Mouse (Mus musculus) olfactory bulb, adult 2 months (tissue): ENCODE results near the gene Akr1c13.

Experiments
- CTCF ChIP-seq: fragments of 200-500 bp; IDR thresholded peaks from 2 replicates; pipeline ENCODE4 v1.5.1; 2012; ENCODE audit warnings: low read depth, mild to moderate bottlenecking, low read length, moderate library complexity; ENCODE audit not compliant: insufficient read depth
- POLR2A ChIP-seq: fragments of 200-500 bp; IDR thresholded peaks from 2 replicates; pipeline ENCODE4 v1.6.1; 2012; ENCODE audit warnings: mild to moderate bottlenecking, low read depth, low read length, moderate library complexity; ENCODE audit not compliant: insufficient read depth

GRCm38 (mm10) chr13:4233536-4234172, 42.7 kb downstream of the Akr1c13 start:
- TF ChIP-seq CTCF, result no peak
- TF ChIP-seq POLR2A, result no peak
